Mouse (Mus musculus): Measurements from ENCODE around the gene Spata25.
"Not testable (repeated sequence)": the region's sequence is repeated elsewhere in the genome, so short reads cannot be mapped to it uniquely, and the experiment has no call there.

Spata25 gene

GRCm38 (mm10) chr2:164821060-164821459 is 7.3 kb downstream of the Spata25 start:
- in situ Hi-C loops (cut with MboI; ENCODE audit: low pct_unique_long_range_greater_than_20kb in 1 of 2, low sequenced_read_pairs in 2 of 2, unreplicated experiment in 1 of 2), result no loop called here

- in situ Hi-C loops (cut with MboI; ENCODE audit: low pct_unique_long_range_greater_than_20kb in 1 of 2, low sequenced_read_pairs in 2 of 2, unreplicated experiment in 1 of 2), result no loop called here
Observed at GRCm38 (mm10) chr2:164817703-164818102, 10.6 kb downstream of the Spata25 start.

DNA sequence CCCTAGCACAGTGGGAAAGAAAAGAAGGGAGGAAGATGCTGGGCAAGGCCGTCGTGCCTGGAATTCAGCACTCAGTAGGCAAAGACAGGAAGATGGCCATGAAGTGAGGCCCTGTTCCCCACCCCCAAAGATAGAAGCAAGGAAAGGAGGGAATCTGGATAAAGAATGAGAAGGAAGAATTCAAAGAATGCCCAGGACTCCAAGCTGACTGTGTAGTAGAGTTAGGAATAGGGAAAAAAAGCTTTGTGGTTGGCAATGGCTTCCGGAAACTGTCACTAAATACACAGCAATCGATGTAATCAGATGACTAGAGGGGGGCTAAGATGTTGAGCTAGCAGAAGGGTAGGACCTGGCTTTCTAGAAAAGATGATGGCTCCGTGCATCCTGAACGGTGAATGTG is 11.1 kb downstream of the Spata25 start:
- in situ Hi-C loops (cut with MboI; ENCODE audit: low pct_unique_long_range_greater_than_20kb in 1 of 2, low sequenced_read_pairs in 2 of 2, unreplicated experiment in 1 of 2), result no loop called here

GRCm38 (mm10) chr2:164815821-164816220 is 12.5 kb downstream of the Spata25 start:
- in situ Hi-C loops (cut with MboI; ENCODE audit: low pct_unique_long_range_greater_than_20kb in 1 of 2, low sequenced_read_pairs in 2 of 2, unreplicated experiment in 1 of 2), result no loop called here

GRCm38 (mm10) chr2:164815348-164815747 is 13.0 kb downstream of the Spata25 start:
- in situ Hi-C loops (cut with MboI; ENCODE audit: low pct_unique_long_range_greater_than_20kb in 1 of 2, low sequenced_read_pairs in 2 of 2, unreplicated experiment in 1 of 2), result no loop called here

DNA sequence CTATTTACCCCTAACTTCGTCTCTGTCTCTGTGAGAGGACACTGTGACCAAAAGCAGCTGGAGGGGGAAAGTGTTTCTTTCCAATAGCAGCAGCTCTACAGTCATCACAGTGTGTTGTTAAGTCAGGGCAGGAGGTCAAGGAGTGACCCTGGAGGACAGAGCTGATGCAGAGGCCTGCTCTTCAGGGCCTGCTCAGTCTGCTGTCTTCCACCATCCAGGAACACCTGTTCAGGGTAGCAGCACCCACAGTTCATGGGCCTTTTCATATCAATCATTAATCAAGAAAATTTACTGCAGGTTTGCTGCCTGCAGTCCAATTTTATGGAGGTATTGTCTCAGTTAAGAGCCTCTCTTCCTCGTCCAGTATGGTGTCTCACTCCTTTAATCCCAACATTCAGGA is 14.8 kb downstream of the Spata25 start:
- in situ Hi-C loops (cut with MboI; ENCODE audit: low pct_unique_long_range_greater_than_20kb in 1 of 2, low sequenced_read_pairs in 2 of 2, unreplicated experiment in 1 of 2), result no loop called here

DNA sequence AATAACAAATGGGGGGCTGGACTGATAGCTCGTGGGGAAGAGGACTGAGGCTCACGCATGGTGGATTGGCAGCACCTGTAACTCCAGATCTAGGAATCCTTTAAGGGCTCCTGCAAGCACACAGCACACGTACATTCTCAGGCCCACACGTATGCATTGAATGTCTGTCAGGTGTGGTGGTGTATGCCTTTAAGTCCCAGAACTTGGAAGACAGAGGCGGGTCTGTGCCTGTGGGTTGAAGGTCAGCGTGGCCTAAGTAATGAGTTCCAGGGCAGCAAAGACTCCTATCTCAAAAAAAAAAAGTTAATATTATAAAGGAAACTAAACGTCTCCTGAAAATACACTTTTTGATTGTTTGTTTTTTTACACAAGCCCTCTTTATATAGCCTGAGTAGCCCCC is 21.7 kb downstream of the Spata25 start:
- in situ Hi-C loops (cut with MboI; ENCODE audit: low pct_unique_long_range_greater_than_20kb in 1 of 2, low sequenced_read_pairs in 2 of 2, unreplicated experiment in 1 of 2), result no loop called here

DNA sequence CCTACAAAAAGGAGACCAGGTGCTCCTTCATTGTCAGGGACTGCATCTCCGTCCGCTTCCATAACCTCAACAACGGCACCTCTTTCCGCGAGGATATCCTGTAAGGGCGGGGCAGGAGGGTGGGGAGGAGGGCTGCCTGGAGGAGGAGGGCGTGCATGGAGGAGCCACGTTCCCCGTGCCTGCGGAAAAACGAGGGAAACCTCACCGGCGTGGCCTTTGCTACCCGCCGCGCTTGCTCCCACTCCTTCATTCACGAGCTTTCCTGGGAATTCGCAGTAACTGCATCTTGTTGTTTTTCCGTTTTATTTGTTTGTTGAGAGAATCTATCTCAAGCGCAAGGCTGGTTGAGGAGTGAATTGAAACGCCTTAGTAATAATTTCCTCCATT is 23.0 kb downstream of the Spata25 start:
- in situ Hi-C loops (cut with MboI; ENCODE audit: low pct_unique_long_range_greater_than_20kb in 1 of 2, low sequenced_read_pairs in 2 of 2, unreplicated experiment in 1 of 2), result no loop called here

DNA sequence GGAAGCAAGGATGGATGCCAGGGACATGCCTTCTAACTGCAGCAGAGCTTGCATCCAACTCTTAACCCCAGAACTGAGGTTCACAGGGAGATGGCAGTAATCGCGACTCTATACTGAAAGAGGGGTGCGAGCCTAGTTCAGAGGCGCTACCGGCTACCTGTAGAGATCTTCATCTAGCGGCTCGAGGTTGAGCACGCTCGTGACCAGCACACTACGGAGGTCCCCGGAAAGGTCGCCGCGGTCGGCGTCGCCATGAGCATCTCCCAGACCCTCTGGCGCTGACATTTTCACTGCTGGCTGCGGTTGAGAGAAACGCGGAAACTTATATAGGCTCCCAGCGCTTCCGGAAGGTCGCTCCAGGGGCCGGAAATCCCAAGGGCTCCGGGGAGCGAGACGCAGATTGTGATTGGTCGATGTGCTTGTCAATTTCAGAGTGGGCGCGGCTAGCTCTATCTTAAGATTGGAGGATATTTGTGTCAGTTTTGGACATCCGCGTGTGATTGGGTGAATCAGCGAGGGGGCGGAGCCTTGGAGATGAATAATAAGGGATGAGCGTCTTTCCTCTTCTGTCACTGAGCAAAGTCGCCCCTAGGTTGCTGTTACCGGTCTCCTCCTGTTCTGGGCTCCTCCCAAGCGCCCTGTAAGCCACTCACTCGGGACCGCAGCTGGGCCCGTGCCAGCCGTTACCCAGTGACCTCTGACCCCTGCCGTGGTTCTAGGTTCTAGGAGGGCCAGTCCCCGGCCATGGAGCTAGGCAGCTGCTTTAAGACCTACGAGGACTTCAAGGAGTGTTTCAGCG is 23.6 kb downstream of the Spata25 start, which contains the start of the genes Acot8 and Zswim3:
Gene Acot8, minus strand, starts transcription at position 350 of the 799 bp plus-strand sequence.
Gene Zswim3, plus strand, starts transcription at position 566 of the 799 bp plus-strand sequence.
- in situ Hi-C loops (cut with MboI; ENCODE audit: low pct_unique_long_range_greater_than_20kb in 1 of 2, low sequenced_read_pairs in 2 of 2, unreplicated experiment in 1 of 2), result no loop called here

DNA sequence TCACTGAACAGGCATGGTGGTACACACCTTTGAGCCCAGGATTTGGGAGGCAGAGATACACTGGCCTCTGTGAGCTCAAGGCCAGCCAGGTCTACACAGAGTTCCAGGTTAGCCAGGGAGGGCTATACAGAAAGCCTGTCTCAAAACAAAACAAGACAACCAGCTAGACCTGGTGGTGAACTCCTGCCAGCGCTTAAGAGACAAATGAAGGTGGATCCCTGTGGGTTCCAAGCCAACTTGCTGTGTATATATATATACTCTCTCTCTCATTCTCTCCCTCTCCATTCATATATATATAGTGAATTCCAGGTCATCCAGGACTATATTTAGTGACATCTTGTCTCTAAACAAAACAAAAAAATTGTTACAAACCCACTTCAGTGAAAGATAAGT is 24.4 kb downstream of the Spata25 start:
- in situ Hi-C loops (cut with MboI; ENCODE audit: low pct_unique_long_range_greater_than_20kb in 1 of 2, low sequenced_read_pairs in 2 of 2, unreplicated experiment in 1 of 2), result no loop called here

DNA sequence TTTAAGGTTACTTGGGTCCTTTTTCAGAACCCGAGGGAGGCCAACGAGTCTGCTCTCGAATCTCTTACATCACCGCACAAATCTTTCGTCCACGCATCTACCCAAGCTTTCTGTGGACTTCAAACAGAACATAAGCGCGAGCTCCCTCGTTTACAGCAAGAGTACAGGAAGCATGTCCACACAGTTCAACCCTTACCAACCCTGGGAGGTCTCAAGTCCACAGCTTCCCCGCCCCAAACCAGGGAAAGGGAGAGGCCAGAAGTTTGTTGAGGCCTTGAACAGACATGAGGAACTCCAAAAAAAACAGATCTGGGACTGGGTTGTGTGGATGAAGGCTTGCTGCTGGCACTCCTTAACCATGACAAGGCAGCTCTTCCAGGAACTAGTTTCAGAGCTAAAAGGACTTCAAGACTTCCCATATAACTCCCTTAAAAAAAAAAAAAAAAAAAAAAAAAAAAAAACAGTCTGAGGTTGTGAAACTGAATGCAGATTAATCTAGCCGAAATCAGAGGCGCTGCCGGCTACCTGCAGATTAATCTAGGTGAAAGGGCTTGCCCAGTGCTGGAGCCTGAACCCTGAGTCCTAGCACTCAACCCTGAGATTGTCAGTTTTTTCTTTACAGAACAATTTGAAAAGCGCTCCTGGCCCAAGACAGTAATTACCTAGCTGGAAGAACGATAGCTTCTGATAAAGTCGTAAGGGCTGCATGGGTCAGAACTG is 25.0 kb downstream of the Spata25 start:
- in situ Hi-C loops (cut with MboI; ENCODE audit: low pct_unique_long_range_greater_than_20kb in 1 of 2, low sequenced_read_pairs in 2 of 2, unreplicated experiment in 1 of 2), result no loop called here

- in situ Hi-C loops (cut with MboI; ENCODE audit: low pct_unique_long_range_greater_than_20kb in 1 of 2, low sequenced_read_pairs in 2 of 2, unreplicated experiment in 1 of 2), result no loop called here
Observed at GRCm38 (mm10) chr2:164800252-164801004, 27.9 kb downstream of the Spata25 start.

GRCm38 (mm10) chr2:164798554-164798953 is 29.8 kb downstream of the Spata25 start:
- in situ Hi-C loops (cut with MboI; ENCODE audit: low pct_unique_long_range_greater_than_20kb in 1 of 2, low sequenced_read_pairs in 2 of 2, unreplicated experiment in 1 of 2), result not testable (repeated sequence)

- in situ Hi-C loops (cut with MboI; ENCODE audit: low pct_unique_long_range_greater_than_20kb in 1 of 2, low sequenced_read_pairs in 2 of 2, unreplicated experiment in 1 of 2), result no loop called here
Observed at GRCm38 (mm10) chr2:164795868-164796267, 32.5 kb downstream of the Spata25 start.

DNA sequence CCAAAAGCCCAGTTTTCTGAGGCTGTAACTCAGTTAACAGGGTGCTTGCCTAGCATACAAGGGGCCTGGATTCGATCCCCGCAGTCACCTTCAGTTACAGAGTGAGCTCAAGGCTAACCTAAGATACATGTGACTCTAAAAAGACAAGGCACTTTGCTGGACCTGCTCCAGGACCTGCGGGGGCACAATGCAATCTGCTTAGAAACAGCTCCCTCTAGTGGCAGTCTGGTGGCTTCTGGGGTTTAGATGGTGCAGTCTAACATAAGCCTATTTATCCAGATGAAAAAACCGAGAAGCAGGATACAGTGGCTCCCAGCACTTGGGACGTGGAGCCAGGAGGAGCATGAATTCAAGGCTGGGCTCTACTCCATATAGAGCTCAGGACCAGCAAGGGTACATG is 34.0 kb downstream of the Spata25 start:
- in situ Hi-C loops (cut with MboI; ENCODE audit: low pct_unique_long_range_greater_than_20kb in 1 of 2, low sequenced_read_pairs in 2 of 2, unreplicated experiment in 1 of 2), result no loop called here

DNA sequence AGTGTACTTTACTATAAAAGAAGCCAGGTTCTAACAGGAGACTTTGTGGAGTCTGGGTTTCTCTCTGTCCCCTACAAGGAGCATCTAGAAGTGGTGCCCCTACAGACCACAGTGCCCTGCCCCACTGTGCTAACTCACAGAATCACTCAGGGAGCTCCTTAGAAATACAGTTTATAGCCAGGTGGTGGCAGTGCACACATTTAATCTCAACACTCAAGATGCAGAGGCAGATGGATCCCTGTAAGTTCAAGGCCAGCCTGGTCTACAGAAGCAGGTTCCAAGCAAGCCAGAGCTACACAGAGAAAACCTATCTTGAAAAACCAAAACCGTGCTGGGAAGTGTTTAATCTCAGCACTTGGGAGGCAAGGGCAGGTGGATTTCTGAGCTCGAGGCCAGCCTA is 34.6 kb downstream of the Spata25 start:
- in situ Hi-C loops (cut with MboI; ENCODE audit: low pct_unique_long_range_greater_than_20kb in 1 of 2, low sequenced_read_pairs in 2 of 2, unreplicated experiment in 1 of 2), result no loop called here

DNA sequence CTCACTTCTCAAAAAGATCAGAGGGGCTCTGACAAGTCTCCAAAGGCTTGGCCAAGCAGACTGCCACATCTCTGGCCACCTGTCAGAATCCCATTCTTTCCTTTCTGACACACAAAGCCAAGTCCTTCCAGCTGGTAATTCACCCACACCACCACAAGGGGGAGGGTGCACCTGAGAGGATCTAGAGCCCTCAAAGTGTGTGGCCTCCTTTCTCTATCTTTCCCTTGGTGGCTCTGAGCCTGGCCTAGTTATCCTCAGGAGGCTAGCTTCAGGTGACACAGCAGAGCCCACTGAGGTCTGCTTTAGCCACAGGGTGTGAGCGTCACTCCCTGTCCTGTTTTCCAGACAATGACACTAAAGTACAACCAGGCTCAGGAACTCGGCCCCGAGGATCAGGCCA is 35.1 kb downstream of the Spata25 start:
- in situ Hi-C loops (cut with MboI; ENCODE audit: low pct_unique_long_range_greater_than_20kb in 1 of 2, low sequenced_read_pairs in 2 of 2, unreplicated experiment in 1 of 2), result no loop called here

GRCm38 (mm10) chr2:164792400-164793190 is 35.7 kb downstream of the Spata25 start:
- in situ Hi-C loops (cut with MboI; ENCODE audit: low pct_unique_long_range_greater_than_20kb in 1 of 2, low sequenced_read_pairs in 2 of 2, unreplicated experiment in 1 of 2), result no loop called here
